Mouse (Mus musculus): ENCODE measurements around the gene Tspan4. TPM values are rescaled to one million over a fixed set of nuclear protein-coding genes. Genes with fewer than 3 reads are reported as not detected.

Gene Tspan4
- total RNA-seq, 1 experiment from 2014 or later, result 61.4 TPM

DNA sequence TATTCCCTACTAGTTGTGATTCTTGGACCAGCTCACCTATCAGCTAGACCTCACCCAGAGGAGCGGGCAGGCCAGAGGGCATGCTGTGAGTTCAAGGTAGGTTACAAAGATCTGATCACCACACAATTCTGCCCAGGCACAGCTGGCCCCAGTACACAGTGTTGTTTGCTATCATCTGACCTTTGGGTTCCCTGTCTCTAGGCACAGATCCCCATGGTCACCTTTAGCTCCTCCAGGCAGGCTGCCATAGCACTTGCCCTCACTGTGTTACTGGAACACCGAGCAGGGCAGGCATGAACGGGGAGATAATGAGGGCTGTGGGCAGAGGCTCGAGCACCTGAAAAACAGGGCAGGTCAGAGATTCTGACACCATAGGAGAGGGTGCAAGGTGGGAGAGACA is 42.6 kb downstream of the Tspan4 start:
- no peak for ATAC-seq (replicated peaks in 1 of 2; ENCODE audit: insufficient read depth in 1 of 2, low FRiP score in 2 of 2, low TSS enrichment in 1 of 2, low read depth in 1 of 2, poor library complexity in 2 of 2, severe bottlenecking in 2 of 2)

DNA sequence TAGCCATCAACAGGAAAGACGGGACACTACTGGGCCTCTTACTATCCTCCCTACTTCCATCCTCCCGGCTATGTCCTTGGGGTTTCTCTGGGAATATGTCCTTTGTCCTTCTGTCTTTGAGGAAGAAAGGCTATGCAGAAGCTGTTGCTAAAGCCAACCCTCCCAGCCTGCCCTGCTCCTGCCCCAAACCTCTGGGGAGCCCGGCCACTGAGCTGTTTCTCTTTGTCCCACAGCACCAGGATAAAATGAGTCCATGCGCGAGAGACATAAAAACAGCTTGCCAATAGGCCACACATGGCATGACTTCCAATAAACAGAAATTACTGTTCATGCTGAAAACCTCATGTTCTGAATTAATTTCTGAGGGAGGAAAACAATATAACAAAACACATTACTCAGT is 43.3 kb downstream of the Tspan4 start:
- ATAC-seq (replicated peaks in 1 of 2; ENCODE audit: insufficient read depth in 1 of 2, low FRiP score in 2 of 2, low TSS enrichment in 1 of 2, low read depth in 1 of 2, poor library complexity in 2 of 2, severe bottlenecking in 2 of 2), result no peak

DNA sequence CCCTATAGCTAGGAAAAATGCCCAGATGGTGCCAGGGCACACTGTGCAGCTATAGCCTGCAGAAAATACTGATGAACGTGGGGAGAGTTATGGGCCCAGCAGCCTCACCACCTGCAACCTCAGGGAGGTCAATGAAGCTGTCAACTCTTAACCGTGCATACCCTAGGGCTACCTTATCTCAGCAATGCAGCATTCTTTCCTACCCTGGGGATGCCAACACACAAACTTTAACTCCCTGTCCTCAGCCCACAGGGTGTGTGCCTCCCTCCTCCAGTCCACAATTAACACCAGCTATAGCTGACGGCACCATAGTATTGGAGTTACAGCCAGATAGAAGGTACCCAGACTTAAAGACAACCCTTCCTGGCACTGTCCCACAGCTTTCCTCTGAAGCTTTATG is 43.9 kb downstream of the Tspan4 start:
- no peak; a peak in 1 of 4 replicates for ATAC-seq (replicated peaks in 1 of 2; ENCODE audit: insufficient read depth in 1 of 2, low FRiP score in 2 of 2, low TSS enrichment in 1 of 2, low read depth in 1 of 2, poor library complexity in 2 of 2, severe bottlenecking in 2 of 2)

DNA sequence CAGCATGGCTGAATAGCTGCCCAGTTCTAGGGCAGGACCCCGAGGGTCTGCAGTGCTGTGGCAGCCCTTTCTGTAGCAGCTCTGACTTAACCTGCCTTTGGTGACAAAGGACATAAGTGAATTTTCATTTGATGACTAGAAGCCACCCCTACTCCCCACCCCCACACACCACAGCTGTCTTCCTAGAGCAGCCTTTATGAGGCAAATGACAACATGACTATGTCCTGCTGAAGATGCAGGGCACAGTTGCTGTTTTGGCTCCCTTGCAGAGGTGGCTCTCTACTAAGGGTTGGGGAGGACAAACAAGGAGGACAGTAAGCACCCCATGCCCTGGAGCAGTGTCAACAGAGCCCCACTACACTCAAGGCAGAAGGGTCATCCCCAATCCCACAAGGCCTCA is 44.8 kb downstream of the Tspan4 start:
- no peak for ATAC-seq (replicated peaks in 1 of 2; ENCODE audit: insufficient read depth in 1 of 2, low FRiP score in 2 of 2, low TSS enrichment in 1 of 2, low read depth in 1 of 2, poor library complexity in 2 of 2, severe bottlenecking in 2 of 2)

DNA sequence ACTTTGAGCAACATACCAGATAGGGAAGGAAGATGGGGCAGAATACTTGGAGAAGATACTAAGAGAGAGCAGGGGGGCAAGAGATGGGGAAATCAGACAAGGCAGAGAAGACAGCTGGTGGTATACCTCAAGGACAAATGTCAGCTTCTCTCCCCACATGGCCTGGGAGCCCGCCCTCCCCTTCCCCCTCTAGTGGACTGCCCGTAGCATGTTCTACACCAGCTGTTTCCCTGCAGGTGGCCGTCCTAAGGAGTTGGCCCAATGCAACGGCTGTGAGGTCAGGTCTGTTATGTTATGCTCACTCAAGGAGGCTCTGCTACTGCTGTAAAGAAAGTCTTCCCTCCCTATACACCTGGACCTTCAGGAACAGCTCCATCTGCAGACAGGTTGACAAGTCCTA is 48.0 kb downstream of the Tspan4 start:
- ATAC-seq (replicated peaks in 1 of 2; ENCODE audit: insufficient read depth in 1 of 2, low FRiP score in 2 of 2, low TSS enrichment in 1 of 2, low read depth in 1 of 2, poor library complexity in 2 of 2, severe bottlenecking in 2 of 2), result no peak

DNA sequence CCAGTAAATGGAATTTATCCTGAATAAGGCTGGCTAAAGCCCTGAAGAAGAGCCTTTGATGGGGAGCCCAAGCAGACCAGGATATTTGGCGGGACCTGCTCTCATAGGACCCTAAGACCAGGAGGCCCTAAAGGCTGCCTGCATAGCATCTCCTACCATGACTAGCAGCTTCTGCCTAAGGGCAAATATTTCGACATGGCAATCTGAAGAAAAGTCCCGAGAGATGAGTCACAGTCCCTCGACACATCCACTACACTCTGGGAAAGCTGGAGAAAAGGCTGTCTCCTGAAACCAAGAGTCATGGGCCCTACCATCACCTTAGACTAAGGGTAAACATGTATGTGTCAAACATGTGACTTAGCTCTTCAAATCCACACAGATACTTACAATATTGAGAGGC is 49.2 kb downstream of the Tspan4 start:
- no peak for ATAC-seq (replicated peaks in 1 of 2; ENCODE audit: insufficient read depth in 1 of 2, low FRiP score in 2 of 2, low TSS enrichment in 1 of 2, low read depth in 1 of 2, poor library complexity in 2 of 2, severe bottlenecking in 2 of 2)

DNA sequence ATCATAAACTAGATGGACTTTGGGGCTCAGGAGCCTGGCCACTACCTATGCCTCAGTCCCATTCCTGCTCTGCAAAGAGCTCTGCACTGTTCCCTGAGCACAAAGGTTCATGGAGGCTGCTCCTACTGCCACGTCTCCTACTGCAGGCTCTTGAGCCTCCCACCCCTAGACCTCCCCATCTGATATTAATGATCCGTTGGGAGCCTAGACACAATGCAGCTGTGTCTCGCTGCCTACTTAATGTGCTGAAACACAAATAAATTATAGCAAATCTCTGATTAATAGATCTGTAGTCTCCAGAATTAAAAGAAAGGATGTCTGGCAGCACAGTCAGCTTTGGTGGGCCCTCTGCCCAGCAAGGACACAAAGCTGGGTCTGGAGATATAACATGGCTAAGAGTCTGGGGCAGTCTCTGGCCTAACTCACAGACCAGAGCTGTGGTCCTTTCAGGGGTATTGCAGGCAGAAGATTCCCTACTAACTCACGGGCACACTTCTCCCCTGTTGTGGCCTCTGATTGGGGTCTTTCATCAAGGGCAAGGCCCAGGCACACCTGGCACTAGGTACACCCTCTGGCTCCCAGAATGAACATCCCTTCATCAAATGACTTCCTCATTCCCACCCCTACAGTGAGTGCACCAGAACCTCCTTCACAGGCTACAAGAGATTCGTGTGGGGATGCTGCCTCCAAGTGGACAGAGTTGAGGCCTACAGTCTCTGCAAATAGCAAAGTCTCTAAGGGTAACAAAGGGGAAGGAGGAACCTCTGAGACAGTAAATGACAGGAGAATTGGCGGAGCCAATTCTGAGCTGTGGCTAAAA is 49.9 kb downstream of the Tspan4 start:
- ATAC-seq (replicated peaks in 1 of 2; ENCODE audit: insufficient read depth in 1 of 2, low FRiP score in 2 of 2, low TSS enrichment in 1 of 2, low read depth in 1 of 2, poor library complexity in 2 of 2, severe bottlenecking in 2 of 2), result peak; percentile 93 to 97

DNA sequence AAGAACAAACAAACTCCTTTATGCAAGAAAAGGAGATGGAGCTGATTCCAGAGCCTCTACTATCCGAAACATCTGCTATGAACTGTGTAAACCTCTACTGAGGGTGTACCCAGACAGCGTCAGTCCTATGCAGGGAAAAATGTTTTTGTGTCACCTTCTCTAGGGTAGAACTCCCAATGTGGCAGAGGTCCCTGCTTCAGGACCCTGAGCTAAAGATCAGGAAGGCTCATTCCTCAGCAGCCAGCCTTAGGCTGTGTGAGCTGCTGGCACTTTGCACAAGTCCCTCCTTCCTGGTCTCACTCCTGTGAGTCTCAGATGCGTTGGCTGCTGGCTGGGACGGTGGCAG is 50.5 kb downstream of the Tspan4 start:
- ATAC-seq (replicated peaks in 1 of 2; ENCODE audit: insufficient read depth in 1 of 2, low FRiP score in 2 of 2, low TSS enrichment in 1 of 2, low read depth in 1 of 2, poor library complexity in 2 of 2, severe bottlenecking in 2 of 2), result no peak

DNA sequence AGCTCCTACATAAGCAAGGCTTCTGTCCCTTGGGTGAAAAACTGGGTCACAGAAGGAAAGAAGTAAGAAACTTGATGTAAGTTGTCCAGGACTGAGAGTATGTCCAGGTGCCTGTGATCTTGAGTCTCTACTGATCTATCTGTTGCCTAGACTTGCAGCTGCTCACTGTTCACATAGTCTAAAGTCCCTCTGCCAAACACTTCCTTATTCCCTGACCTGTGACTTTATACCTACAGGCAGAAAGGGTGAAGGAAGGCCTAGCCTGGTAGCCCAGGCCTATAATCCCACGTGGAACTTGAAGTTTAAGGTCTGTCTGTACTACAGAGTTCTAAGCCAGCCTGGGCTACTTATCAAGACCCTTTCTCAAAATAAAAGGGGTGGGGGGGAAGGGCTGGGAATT is 60.5 kb downstream of the Tspan4 start:
- no peak for ATAC-seq (replicated peaks in 1 of 2; ENCODE audit: insufficient read depth in 1 of 2, low FRiP score in 2 of 2, low TSS enrichment in 1 of 2, low read depth in 1 of 2, poor library complexity in 2 of 2, severe bottlenecking in 2 of 2)

DNA sequence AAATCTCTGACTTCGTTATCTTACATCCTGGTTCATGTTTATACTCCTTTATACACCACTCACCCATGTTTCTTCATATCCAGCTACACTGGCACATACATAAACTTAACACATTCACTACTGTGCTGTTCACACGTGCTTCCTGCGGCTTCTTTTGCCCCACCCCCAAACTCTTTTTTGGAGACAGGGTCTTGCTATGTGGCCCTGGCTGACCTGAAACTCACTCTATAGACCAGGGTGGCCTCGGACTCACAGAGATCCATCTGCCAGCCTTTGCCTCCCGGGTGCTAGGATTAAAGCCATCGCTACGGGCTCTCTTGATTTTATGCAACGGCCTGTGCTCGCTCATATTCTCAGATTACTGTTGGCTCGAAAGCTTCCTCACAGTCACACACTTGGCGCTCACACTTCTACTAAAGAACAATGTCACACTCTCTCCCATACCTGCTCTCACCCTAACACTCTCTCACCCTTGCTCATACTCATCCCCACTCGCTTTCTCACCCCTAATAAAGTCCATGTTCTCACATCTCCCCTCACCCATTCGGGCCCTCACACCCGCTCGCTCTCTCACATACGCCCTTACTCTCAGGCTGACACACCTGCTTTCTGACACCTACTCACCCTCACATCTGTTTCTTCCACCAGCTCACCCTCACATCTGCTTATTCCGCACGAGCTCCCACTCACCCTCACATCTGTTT is 64.0 kb downstream of the Tspan4 start:
- no peak for ATAC-seq (replicated peaks in 1 of 2; ENCODE audit: insufficient read depth in 1 of 2, low FRiP score in 2 of 2, low TSS enrichment in 1 of 2, low read depth in 1 of 2, poor library complexity in 2 of 2, severe bottlenecking in 2 of 2)

DNA sequence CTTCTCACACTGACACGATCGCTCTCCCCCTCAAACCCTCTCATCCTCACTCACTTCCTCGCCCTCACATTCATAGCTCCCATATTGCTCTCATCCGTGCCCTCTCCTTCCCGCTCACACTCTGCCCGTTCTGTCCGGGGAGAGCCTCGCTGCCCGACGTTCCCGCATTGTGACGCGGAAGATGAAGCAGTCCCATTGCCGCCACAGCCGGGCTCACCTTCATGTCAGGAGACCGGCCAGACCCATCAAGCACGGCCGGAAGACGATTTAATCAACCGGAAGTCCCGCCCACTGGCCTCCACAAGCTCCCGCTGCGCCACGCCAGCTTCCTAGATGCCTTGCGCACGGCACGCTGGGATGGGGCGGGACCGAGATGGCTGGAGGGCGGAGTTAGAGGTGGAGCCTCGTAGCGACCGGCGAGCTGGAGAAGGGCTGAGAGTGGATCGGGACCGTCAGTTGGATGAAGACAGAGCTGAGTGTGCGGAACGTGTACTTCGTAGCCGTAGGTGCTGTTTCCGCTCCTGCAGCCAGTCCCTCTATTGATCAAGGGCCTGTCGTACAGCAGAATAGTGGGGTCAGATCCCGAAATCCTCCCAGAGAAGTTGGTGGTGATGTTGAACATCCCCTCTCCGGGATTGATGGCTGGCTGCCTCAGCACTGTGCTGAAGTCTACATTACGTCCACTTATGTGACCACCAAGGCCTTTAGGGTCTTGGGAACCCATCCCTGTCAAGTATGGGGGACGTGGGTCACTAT is 64.7 kb downstream of the Tspan4 start, which contains the start of gene Chid1:
Chid1 (minus strand) TSS at position 302 of the 756 bp plus-strand sequence.
- peak; percentile 96 for ATAC-seq (replicated peaks in 1 of 2; ENCODE audit: insufficient read depth in 1 of 2, low FRiP score in 2 of 2, low TSS enrichment in 1 of 2, low read depth in 1 of 2, poor library complexity in 2 of 2, severe bottlenecking in 2 of 2)

DNA sequence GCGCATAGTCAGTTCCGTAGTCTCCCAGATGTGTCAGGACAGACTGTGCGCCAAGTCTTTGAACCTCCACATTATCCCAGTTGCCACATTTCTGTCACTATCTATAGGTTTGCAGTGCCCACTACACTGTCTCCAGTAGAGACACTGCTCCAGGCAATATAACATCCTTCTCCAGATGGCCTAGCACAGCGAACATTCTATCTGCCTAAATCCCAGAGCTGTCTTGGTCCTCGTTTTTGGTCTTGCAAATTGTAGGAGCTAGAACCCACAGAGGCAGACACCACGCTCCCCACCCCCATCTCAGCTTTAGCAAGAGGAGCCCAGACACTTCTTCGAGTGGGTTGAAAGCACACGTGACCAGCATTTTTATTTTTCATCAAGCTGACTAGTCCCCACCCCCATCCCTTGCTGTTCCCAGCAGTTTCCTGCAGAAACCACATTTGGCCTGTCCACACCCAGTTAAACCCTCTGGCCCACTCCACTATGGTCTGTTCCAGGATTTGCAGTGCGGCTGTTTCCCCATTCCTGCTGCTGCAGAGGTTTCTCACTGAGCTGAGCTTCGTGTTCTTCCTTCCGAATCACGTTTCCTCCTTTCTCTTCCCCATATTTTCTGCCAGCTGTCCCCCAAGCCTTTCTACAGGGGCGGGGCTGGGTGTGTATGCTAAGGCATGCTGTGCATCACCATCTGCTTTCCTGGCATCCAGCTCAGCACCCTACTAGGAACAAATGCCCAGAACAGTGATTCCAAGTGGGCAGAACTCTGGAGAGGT is 65.5 kb downstream of the Tspan4 start:
- ATAC-seq (replicated peaks in 1 of 2; ENCODE audit: insufficient read depth in 1 of 2, low FRiP score in 2 of 2, low TSS enrichment in 1 of 2, low read depth in 1 of 2, poor library complexity in 2 of 2, severe bottlenecking in 2 of 2), result peak; percentile 60 to 68

DNA sequence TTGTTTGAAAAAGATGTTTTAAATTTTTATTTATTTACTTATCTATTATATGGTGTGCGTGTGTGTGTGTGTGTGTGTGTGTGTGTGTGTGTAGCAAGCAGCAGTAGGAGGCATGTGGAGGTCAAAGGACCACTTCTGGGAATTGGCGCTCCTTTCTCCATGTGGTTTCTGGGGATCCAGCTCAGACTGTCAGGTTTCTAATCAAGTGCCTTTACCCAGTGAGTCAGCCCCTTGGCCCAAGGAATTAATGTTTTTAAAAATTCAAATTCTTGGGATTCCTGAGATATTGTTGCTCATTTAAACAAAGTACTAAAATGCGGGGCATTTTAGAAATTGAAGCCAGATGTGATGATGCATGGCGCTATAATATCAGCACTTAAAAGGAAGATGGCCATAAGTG is 66.6 kb downstream of the Tspan4 start:
- no peak for ATAC-seq (replicated peaks in 1 of 2; ENCODE audit: insufficient read depth in 1 of 2, low FRiP score in 2 of 2, low TSS enrichment in 1 of 2, low read depth in 1 of 2, poor library complexity in 2 of 2, severe bottlenecking in 2 of 2)

DNA sequence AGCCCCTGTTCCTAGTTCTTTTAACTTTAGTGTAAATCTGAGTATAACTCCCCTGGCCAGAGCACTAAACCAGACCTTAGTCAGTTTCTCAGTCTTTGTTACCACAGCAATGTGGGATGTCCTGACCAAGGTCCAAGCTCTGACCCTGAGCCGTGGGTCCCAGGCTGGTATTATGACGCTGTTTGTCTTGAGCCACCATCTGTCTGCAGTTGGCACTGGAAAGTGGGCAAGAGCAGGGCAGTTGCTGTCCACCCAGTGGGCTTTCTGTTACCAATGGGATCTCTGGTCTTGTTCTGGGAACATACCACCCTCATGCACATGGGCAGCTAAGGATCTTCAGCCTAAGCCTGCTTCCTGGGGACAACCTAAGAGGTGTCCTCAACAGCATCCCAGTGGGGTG is 67.5 kb downstream of the Tspan4 start:
- ATAC-seq (replicated peaks in 1 of 2; ENCODE audit: insufficient read depth in 1 of 2, low FRiP score in 2 of 2, low TSS enrichment in 1 of 2, low read depth in 1 of 2, poor library complexity in 2 of 2, severe bottlenecking in 2 of 2), result no peak

Data from hematopoietic stem cell, adult 5-6 weeks (primary cell).